Mouse (Mus musculus): ENCODE data around the gene Neurl3.

- TF ChIP-seq POLR2A (IDR thresholded peaks at IDR 0.05; ENCODE audit: low read depth, low read length): no peak
- TF ChIP-seq CTCF (conservative IDR thresholded peaks at IDR 0.05 in 1 of 2, IDR thresholded peaks at IDR 0.05 in 1 of 2; ENCODE audit: low read depth in 2 of 2, low read length in 2 of 2): no peak
- no peak for TF ChIP-seq E2F4 (IDR thresholded peaks at IDR 0.05; ENCODE audit: insufficient replicate concordance, low read depth, low read length)
- no peak for TF ChIP-seq EP300 (IDR thresholded peaks at IDR 0.05; ENCODE audit: low read length)
- no peak for TF ChIP-seq MXI1 (IDR thresholded peaks at IDR 0.05; ENCODE audit: low read depth, low read length)
- no peak for TF ChIP-seq SIN3A (IDR thresholded peaks at IDR 0.05; ENCODE audit: low read length)
- no peak for TF ChIP-seq CHD1 (IDR thresholded peaks at IDR 0.05; ENCODE audit: low read depth, low read length)
- no peak for TF ChIP-seq CHD2 (IDR thresholded peaks at IDR 0.05; ENCODE audit: low read length)
- no peak for TF ChIP-seq MYC (IDR thresholded peaks at IDR 0.05; ENCODE audit: low read depth, low read length)
- TF ChIP-seq ETS1 (conservative IDR thresholded peaks at IDR 0.05; ENCODE audit: low read depth, low read length): no peak
- no peak for TF ChIP-seq GABPA (IDR thresholded peaks at IDR 0.05; ENCODE audit: insufficient replicate concordance, low read depth, low read length)
- TF ChIP-seq MAFK (IDR thresholded peaks at IDR 0.05; ENCODE audit: insufficient replicate concordance, low read length): no peak
- no peak for TF ChIP-seq POLR2AphosphoS2 (IDR thresholded peaks at IDR 0.05; ENCODE audit: low read depth, low read length)
Measured at GRCm38 (mm10) chr1:36259281-36259680, 15.2 kb downstream of the Neurl3 start.
